Mouse (Mus musculus): ENCODE results near the gene Apobec1. TPM values are rescaled to one million over a fixed set of nuclear protein-coding genes. Genes with fewer than 3 reads are reported as not detected.
"Not testable (repeated sequence)": the region's sequence is repeated elsewhere in the genome, so short reads cannot be mapped to it uniquely, and the experiment has no call there.

The Apobec1 gene
- total RNA-seq, 1 experiment from 2014 or later: 8.8 TPM

- peak; percentile 82 for DNase-seq
These were observed 41.8 kb downstream of the Apobec1 start for GRCm38 (mm10) chr6:122560427-122560826.

DNA sequence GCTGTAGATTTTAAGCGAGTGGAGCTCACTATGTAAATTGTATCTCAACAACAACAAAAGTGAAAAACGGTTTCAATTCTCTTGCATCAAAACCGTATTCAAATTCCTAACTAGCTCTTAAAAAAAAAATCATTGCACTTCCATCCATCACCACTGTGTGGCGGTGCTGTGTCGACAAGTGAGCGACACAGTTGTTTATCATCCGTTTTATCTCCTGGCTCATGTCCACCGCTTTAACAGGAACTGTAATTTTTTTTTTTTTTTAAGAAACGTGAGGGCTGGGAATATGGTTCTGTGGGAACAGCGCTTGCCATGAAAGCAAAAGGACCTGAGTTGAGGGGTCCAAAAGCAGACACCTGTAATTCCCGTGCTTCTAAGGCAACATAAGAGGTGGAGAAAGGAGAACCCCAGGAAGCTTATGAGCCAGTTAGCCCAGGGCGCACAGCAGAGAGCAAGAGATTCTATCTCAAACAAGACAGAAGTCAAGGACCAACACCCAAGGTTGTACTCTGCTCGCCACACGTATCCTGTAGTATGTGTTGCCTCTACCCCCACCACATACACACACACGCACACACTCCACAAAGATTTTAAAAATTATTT is 45.2 kb downstream of the Apobec1 start:
- peak; percentile 75 for DNase-seq

DNA sequence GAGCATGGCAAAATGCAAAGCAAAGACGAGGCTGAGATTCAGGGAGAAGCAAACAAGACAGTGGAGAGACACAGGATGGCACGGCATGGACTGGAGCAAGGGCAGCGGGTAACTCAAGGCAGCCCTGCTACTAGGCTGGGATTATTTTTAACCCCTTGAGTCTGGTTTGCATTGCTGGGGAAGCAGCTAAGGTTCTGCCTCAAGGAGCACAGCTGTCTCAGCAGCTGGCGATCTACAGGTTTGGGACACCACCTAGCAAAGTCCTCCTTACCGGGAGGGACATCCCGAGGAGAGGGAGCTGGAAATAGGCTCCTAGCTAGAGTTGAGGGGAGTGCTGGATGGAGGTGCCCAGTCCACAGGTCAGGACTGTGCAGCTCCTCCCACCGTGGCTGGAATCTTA is 47.0 kb downstream of the Apobec1 start:
- no peak for DNase-seq

GRCm38 (mm10) chr6:122554102-122554501 is 48.1 kb downstream of the Apobec1 start:
- DNase-seq: no peak

GRCm38 (mm10) chr6:122553606-122554005 is 48.6 kb downstream of the Apobec1 start, which contains the start of gene Aicda:
Aicda (plus strand) TSS chr6:122553801.
- DNase-seq: no peak

DNA sequence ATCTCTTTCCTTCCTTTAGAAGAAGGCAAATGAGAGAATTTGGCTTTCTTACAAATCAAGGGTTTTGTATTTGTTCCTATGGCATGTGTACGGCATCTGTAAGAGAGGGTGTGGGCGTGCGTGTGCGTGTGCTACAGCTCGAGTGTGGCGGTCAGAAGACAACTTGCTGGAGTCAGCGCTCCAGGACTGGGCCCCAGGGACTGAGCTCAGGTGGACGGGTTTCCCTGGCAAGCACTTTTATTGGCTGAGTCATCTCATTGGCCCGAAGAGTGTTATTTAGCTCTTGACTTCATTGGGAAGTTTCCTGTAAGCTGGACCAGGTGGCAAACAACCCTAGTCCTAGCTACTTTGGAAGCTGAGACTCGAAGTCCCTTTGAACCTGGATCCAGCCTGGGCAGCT is 56.3 kb downstream of the Apobec1 start:
- DNase-seq: no peak

DNA sequence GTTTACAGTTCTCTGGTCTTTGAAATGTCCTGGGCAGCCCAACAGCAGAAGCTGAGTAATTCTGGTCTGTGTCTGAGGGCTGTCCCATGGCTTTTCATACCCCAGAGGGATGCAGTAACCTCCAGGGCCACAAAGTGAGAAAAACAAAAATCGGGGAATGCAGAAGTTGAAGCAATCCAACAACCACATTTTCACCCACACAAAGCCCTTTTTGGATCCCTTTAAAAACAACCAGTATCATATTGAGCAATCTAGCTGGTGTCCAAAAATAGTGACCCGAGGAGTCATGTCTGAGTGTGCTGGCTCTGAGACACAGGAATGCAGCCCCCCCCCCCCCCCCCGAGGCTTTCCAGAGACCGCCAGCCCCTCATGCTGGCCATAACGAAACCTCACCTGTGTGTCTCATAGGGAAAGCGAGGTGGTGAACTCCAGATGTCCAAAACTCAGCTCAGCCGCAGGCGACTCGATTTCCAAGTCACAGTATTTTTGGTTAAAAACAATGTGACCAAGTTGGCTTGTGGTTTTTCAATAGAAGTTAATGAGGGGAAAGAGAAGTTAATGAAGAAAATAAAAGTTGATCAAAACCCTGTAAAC is 56.9 kb downstream of the Apobec1 start:
- no peak for DNase-seq

DNA sequence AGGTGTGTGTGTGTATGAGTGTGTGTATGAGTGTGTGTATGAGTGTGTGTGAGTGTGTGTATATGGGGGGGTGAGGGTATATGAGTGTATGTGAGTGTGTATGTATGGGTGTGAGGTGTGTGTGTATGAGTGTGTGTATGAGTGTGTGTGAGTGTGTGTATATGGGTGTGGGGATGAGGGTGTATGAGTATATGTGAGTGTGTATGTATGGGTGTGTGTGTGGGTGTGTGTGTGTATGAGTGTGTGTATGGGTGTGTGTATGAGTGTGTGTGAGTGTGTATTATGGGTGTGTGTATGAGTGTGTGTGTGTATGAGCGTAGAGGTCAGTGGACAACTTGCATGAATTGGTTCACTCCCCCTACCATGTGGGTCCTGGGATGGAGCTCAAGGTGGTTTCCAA is 57.6 kb downstream of the Apobec1 start:
- no peak for DNase-seq

GRCm38 (mm10) chr6:122543574-122543973 is 58.7 kb downstream of the Apobec1 start:
- no peak for DNase-seq

- not testable (repeated sequence) for DNase-seq
These were observed 59.8 kb downstream of the Apobec1 start for GRCm38 (mm10) chr6:122542459-122542858.

- DNase-seq: no peak
These were observed 62.7 kb downstream of the Apobec1 start for GRCm38 (mm10) chr6:122539564-122539963.

- DNase-seq: no peak
These were observed 68.2 kb downstream of the Apobec1 start for GRCm38 (mm10) chr6:122534032-122534431.

GRCm38 (mm10) chr6:122532883-122533302 is 69.4 kb downstream of the Apobec1 start:
- peak; percentile 21 for DNase-seq

DNA sequence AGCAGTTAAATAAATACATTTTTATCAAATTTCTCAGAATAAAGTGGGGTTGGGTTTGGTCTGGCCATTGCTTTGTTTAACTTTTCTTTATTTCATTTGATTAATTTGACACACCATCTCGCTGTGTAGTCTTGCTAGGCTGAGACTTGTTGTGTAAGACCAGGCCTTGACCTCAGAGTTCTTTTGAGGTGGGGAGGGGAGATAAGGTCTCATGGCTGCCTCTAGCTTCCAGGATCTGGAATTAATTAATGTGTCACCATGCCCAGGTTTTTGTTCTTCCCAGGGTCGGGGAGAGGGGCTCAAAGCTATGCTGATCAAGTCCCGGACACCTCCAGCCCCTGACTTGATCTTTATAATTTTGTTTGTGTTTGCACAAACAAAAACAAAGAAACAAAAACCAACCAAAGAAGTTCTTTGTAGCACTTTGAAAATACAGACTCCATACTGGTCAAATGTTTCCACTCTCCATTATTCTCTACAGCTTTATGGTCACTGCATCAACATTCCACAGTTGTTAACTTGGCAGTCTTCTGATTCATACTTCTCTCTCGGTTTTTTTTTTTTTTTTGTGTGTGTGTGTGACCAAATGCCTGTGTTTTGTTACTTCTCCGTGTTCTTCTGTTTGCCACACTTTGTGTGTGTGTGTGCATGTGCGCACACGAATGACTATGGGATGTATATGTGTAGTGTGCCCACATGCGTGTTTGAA is 70.6 kb downstream of the Apobec1 start:
- no peak for DNase-seq

GRCm38 (mm10) chr6:122528136-122528535 is 74.1 kb downstream of the Apobec1 start:
- no peak for DNase-seq

Other genes with a start within 250 kb of the Apobec1 start
- gene Rimklb, start 103.7 kb downstream of the Apobec1 start, total RNA-seq (2021): 0.85 and 2.0 TPM in 2 replicates
- gene Mfap5, start 96.6 kb downstream of the Apobec1 start, total RNA-seq (2021): 36.3 and 44.0 TPM in 2 replicates
- not detected in 2 replicates for gene Aicda, start 48.6 kb downstream of the Apobec1 start, total RNA-seq (2021)
- not detected in 2 replicates for gene Gdf3, start 7.6 kb upstream of the Apobec1 start, total RNA-seq (2021)
- not detected in 2 replicates for gene Dppa3, start 24.0 kb upstream of the Apobec1 start, total RNA-seq (2021)
- not detected in 2 replicates for gene Nanog, start 105.0 kb upstream of the Apobec1 start, total RNA-seq (2021)
- 8.5 and 14.9 TPM in 2 replicates for gene Slc2a3, start 199.2 kb upstream of the Apobec1 start, total RNA-seq (2021)
- 21.0 and 21.3 TPM in 2 replicates for gene Foxj2, start 217.5 kb upstream of the Apobec1 start, total RNA-seq (2021)

Measured in adrenal gland, postnatal 14 days (tissue).